Mouse (Mus musculus) kidney, adult 11 months (tissue): ENCODE results near the gene Mas1.
A peak's percentile ranks its signal among the peaks of the same experiment; 100 is the strongest.

Experiments used
- DNase-seq: peaks from one replicate; pipeline ENCODE4 v3.0.0; 2022

Gene Mas1

DNA sequence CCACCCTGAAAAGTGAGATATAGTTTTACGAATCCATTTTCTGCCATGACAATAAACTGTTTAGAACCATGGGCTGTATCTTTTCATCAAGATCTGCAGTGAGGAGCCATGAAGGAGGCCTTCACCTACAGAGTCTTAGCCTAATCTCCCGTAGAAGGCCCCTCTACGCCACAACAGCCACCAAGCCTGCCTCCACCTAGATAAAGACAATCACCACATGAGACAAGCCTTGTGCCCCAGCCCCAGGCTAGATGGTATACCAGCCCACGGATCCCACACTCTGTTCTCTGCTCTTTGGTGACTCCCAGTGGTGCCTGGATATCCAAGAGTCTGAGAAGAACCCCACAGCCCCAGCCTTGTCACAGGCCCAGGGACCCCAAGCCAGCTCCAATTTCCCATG is 52.1 kb downstream of the Mas1 start:
- no peak for DNase-seq

- DNase-seq: peak; percentile 31
These were observed 53.4 kb downstream of the Mas1 start for GRCm38 (mm10) chr17:12814502-12814901.

- DNase-seq: no peak
These were observed 57.0 kb downstream of the Mas1 start for GRCm38 (mm10) chr17:12810973-12811303.

DNA sequence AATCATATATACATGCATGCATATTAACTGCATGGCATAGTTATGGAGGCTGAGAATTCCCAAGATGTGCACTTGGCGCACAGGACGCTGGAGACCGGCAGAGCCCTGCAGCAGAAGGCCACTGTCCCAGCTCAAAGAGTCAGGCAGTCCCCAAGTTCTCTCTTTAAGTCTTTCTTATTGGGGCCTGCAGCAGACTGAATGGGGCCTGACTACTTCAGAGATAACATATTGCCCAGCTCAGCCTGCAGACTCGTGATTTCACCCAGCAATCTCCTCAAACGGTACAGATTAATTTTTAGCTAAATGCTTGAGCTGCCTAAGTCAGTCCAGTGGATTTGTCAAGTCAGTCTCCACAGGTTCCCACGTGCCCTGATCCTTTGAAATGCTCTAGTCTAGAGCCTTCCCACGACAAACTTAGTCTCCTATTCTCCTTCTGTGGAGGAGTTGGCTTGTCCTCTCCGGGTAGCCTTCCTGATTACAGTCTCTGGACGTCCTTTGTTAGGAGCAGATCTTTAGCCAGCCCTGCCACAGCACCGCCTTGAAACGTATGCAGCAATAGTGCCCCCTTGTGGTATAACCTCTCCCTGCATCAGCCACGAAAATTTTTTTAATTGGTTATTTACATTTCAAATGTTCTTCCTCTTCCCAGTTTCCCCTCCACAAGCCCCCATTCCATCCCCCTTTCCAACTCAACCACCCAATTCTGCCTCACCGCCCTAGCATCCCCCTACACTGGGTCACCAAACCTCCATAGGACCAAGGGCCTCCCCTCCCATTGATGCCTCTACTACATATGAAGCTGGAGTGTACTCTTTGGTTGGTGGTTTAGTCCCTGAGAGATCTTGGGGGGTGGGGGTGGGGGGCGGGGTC is 57.6 kb downstream of the Mas1 start:
- DNase-seq: peak; percentile 77

DNA sequence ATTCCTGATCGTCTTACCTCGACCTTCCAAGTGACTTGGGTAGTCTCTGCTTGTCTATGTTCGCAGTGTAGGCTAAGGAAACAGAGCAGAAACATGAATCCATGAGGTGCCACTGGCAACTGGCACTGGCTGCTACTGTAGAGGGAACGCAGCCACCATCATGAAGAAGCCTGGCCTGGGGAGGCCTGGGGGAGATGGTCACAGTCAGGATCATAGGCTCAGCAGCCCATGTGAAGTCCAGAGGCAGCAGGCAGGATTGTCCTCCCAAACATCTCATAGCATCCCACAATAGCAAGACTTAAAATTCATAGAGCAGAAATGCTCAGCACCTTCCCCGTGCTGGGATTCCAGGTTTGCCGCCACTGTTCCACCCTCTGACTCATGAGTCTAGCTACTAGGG is 59.1 kb downstream of the Mas1 start:
- DNase-seq: no peak

DNA sequence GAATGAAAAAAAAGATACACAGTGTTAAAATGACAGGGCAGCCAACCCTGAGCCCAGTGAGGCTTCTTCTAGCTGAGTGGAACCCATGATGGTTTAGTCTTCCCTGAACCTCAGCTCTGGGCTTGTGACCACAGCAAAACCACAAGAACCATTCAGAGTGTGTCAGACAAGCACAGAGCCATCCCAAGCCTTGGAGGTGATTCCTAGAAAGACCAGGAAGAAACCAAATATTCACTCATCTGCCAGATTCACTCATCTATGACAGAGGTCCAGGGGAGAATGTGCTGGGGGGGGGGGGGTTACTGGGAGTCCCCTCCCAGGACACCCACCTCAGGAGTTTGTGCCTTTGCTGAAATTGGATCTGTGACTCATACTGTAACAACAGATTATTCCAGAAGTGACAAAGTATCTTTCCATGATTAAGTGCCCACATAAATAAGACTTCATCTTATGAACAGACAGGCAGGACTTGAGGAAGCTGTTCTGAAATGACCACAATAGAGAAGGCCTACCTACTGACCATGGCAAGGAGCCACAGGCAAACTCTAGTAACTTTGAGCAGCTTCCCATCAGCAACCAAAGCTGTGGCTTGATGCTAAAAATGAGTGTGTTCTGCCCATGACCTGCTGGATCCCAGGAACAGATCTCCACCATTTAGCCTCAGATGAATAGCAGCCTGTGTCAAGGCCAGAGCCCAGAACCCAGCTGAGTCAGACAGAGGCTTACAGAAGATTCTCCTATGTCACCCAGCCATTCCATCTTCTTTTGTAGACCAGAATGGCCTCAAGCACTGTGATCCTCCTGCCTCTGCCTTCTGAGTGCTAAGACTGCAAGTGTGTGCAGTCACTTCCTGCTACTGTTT is 63.1 kb downstream of the Mas1 start:
- DNase-seq: no peak

DNA sequence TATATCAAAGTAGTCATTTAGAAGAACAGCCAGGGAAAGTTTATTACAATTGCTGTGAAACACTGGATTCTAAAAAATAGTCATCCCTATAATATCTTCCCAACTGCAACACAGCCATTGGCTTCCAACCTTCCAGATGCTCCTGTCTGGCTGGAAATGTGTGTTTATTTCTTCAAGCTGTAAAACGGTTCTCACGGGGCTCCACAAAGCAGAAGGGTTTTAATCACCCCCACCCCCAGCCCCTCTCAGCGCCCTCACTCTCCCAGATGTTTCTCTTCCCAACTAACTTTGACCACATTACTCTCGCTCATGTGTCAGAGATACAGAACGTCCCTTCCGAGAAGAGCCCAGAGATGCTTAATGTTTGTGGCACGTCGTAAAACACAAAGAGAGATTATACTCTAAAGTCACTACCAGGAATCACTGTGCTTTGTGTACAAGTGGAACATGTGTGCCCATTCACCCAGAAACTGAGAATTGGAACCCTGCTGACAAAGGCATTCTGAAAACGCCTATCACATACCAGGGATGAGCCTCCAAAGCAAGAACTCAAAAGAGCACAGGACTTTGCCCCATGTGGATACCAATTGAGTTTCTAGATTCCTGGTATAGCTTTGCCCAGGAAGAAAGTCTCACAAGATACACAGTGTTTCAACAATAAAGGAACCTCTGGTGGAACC is 65.9 kb downstream of the Mas1 start:
- DNase-seq: peak; percentile 59

GRCm38 (mm10) chr17:12799368-12800275 is 68.3 kb downstream of the Mas1 start:
- DNase-seq: no peak

GRCm38 (mm10) chr17:12798571-12798970 is 69.4 kb downstream of the Mas1 start:
- no peak for DNase-seq

DNA sequence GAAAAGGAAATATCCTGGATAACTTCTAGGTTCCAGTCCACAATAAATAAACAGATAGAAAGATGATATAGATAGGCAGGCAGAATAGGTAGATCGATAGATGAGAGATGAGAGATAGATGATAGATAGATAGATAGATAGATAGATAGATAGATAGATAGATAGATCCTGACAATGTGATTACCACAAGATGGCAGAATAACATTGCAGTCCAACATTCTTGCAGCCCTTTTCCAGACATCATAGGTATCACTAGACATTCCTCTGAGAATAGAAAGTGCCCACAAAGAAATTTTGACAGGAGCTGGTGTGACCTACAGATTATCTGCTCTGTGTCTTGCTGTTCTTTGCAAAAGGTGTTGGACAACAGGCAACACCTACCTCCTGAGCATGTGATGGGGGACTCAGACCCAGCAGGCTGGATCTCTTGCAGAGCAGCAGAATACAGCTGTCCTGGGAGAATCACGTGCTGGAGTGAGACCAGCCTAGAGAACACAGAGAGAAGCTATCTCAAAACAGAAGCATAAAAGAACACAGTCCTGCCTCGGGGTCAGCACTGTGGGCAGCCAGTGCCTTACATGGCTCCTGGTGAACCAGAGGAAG is 70.4 kb downstream of the Mas1 start:
- no peak for DNase-seq

GRCm38 (mm10) chr17:12796633-12797032 is 71.3 kb downstream of the Mas1 start:
- no peak for DNase-seq

- DNase-seq: peak; percentile 80
These were observed 74.1 kb downstream of the Mas1 start for GRCm38 (mm10) chr17:12793660-12794406.

DNA sequence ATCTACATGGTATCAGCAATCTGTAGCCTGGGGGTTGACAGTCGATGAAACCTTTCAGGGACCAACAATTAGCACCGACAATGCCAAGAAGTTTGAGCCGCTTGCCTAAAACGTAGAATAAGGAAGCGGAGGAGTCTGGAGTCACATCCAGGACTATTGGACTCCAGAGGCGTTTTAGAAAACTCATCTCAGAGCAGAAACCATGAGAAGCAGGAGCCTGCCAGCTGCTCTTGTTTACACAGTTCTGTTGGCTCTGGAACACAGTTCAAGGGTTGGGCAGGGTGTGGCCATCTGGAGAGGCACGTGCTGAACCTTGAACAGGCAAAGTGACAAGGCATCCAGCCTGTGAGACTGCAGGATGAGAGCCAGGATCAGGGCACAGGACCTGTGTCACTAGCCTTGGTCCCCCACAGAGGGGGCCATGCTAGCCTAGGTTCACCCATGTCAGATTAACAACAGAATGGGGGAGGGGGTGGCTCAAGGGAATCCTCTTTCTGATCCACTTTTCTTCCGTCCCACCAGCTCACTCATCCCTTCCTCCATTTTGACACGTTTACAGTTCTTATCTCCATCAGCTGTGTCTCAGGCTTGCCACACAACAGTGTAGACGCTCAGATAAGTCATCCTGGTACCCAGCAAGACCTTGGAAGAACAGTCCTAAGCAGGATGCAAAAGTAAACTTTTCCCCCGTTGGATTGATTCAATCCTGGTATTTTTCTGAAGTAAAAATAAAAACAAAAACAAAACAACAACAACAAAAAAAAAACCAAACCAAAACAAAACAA is 75.3 kb downstream of the Mas1 start:
- DNase-seq: peak; percentile 91

GRCm38 (mm10) chr17:12791420-12791819 is 76.5 kb downstream of the Mas1 start:
- DNase-seq: peak; percentile 26

GRCm38 (mm10) chr17:12791079-12791406 is 76.9 kb downstream of the Mas1 start:
- no peak for DNase-seq
